In the genomic region with DNA sequence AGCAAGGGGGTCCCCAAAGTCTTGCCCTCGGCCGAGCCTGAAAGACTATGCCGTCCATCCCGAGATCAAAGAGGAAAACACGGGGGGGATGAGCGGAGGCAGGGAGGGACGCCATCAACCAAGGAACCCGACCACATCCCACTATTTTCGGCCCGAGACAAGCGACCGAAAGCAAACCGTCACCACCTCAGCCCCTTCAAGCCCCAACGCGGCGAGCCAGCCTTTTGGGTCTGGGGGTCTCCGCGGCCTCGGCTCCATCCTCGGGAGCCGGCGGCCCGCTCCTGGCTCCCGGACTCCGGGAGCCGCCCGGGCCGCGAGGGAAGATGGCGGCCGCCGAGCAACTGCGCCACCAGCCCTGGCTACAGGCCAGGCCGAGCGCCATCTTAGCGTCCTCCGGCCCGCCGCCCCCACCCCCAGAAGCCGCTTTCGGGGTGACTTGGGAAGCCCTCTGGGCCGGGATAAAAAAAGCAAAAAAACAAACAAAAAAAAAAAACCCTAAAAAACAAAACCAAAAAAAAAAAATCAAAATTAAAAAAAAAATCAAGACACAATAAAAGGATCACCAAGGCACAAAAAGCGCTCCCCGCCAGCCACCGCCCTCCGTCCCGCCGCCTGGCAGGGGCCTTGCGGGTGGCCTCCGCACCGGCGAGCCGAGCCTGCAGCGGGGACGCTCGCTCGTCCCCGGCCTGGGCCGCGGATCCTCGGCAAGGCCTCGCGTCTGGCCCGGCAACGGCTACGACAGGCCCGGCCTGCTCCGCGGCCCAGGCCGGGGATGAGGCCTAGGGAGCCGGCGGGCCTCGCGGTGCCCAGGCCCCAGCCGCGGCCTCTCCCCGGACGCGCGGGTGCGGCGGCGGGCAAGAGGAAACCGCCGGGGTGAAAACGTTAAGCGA, we compare ENCODE assay signal across 7 mouse cellular contexts. TPM values are rescaled to one million over a fixed set of nuclear protein-coding genes. Genes with fewer than 3 reads are reported as not detected.
DNase-seq lines count a peak whose midpoint lies in the region; ATAC-seq and TF ChIP-seq lines count a peak whose summit lies in the region.

No protein-coding gene starts in this region.

- peak overlapping the region; percentile 100 for H3K9ac ChIP-seq in intestine, postnatal 0 days (ENCODE audit: low read depth, low read length)
- H3K9ac ChIP-seq in limb, embryonic 12.5 days (replicated peaks), result peak overlapping the region; percentile 100
- peak overlapping the region; percentile 100 for H3K9ac ChIP-seq in midbrain, embryonic 14.5 days (replicated peaks; ENCODE audit: low read length)

- H3K36me3 ChIP-seq in intestine, postnatal 0 days (ENCODE audit: control insufficient read depth, insufficient read depth), result no peaks in the 10 kb centered on the region
- H3K36me3 ChIP-seq in limb, embryonic 12.5 days, result 0 out of 2 replicates have a peak, but pooled peaks cover 5% of the 10 kb centered on the region
- no peaks in the 10 kb centered on the region for H3K36me3 ChIP-seq in midbrain, embryonic 14.5 days (ENCODE audit: control insufficient read depth, insufficient read depth, low read length)

- peak overlapping the region; percentile 83 for H3K4me3 ChIP-seq in intestine, postnatal 0 days (ENCODE audit: low read depth, low read length)
- H3K4me3 ChIP-seq in limb, embryonic 12.5 days (replicated peaks), result peak overlapping the region; percentile 100
- H3K4me3 ChIP-seq in midbrain, embryonic 14.5 days (replicated peaks; ENCODE audit: low read depth, low read length), result peak overlapping the region; percentile 97

- peak overlapping the region; percentile 70 for H3K4me2 ChIP-seq in intestine, postnatal 0 days (replicated peaks; ENCODE audit: low read depth)
- H3K4me2 ChIP-seq in limb, embryonic 12.5 days, result peak overlapping the region; percentile 76
- peak overlapping the region; percentile 68 for H3K4me2 ChIP-seq in midbrain, embryonic 14.5 days (ENCODE audit: low read length)

- no peak for TF ChIP-seq CTCF in intestine, postnatal 0 days (IDR thresholded peaks at IDR 0.05; ENCODE audit: low read depth)

- peak; percentile 65 for ATAC-seq in intestine, postnatal 0 days
- no peak for ATAC-seq in limb, embryonic 12.5 days (ENCODE audit: insufficient number of reproducible peaks, insufficient read depth, low FRiP score, low TSS enrichment, low read depth)
- ATAC-seq in midbrain, embryonic 14.5 days (ENCODE audit: low FRiP score, low TSS enrichment), result peak; percentile 46; the same call in 1 of the 2 replicates

- H3K4me1 ChIP-seq in intestine, postnatal 0 days (replicated peaks; ENCODE audit: control insufficient read depth, insufficient read depth, low read length), result 0 out of 2 replicates have a peak, but pooled peaks cover 4% of the 10 kb centered on the region
- peaks cover 35% of the 10 kb centered on the region for H3K4me1 ChIP-seq in limb, embryonic 12.5 days (replicated peaks)
- peaks cover 17% of the 10 kb centered on the region for H3K4me1 ChIP-seq in midbrain, embryonic 14.5 days (ENCODE audit: control insufficient read depth, insufficient read depth, low read length)

- H3K9me3 ChIP-seq in intestine, postnatal 0 days (ENCODE audit: control insufficient read depth), result no peaks in the 10 kb centered on the region
- no peaks in the 10 kb centered on the region for H3K9me3 ChIP-seq in limb, embryonic 12.5 days
- H3K9me3 ChIP-seq in midbrain, embryonic 14.5 days (ENCODE audit: control insufficient read depth, low read length), result no peaks in the 10 kb centered on the region

- H3K27me3 ChIP-seq in intestine, postnatal 0 days (replicated peaks; ENCODE audit: control insufficient read depth, insufficient read depth, low read length), result no peaks in the 10 kb centered on the region
- H3K27me3 ChIP-seq in limb, embryonic 12.5 days, result no peaks in the 10 kb centered on the region
- no peaks in the 10 kb centered on the region for H3K27me3 ChIP-seq in midbrain, embryonic 14.5 days (ENCODE audit: control insufficient read depth, insufficient read depth, low read length)

- peak overlapping the region; percentile 100 for H3K27ac ChIP-seq in intestine, postnatal 0 days (ENCODE audit: low read depth, low read length)
- H3K27ac ChIP-seq in limb, embryonic 12.5 days, result peak overlapping the region; percentile 100
- H3K27ac ChIP-seq in midbrain, embryonic 14.5 days (replicated peaks; ENCODE audit: low read depth, low read length), result peak overlapping the region; percentile 100

- under 1% methylated on average over 86 of the region's 87 CpGs for WGBS in intestine, postnatal 0 days
- WGBS in limb, embryonic 12.5 days, result under 1% methylated on average over 87 of the region's 87 CpGs
- under 1% methylated on average over 87 of the region's 87 CpGs for WGBS in midbrain, embryonic 14.5 days

- DNase-seq in adrenal gland, adult 18-20 months (ENCODE audit: low spot score in 2 of 2), result peak; percentile 80 to 84
- peak; percentile 72 for DNase-seq in embryo, embryonic 10.5 days (ENCODE audit: low spot score)
- peak; percentile 83 to 86 for DNase-seq in gastrocnemius, postnatal 4 days (ENCODE audit: low spot score in 2 of 2)
- peak; percentile 91 for DNase-seq in midbrain, embryonic 14.5 days
- peak; percentile 76 for DNase-seq in spleen, adult 12 weeks (ENCODE audit: low spot score)

RNA-seq across cellular contexts. Expression of a gene that starts 1.6 kb away (rescaled TPM):
- total RNA-seq in adrenal gland, adult 18-20 months (2021), result 10 to 100 TPM; 16.7 to 18.2 TPM
- total RNA-seq in gastrocnemius, postnatal 4 days (2021), result 10 to 100 TPM; 17.0 to 17.6 TPM
- polyA plus RNA-seq in intestine, postnatal 0 days (2015; fragmentation: Nextera tagmentation; extraction: Ambion mirVana), result 2.2 and 2.6 TPM in 2 replicates
- polyA plus RNA-seq in limb, embryonic 12.5 days (2016; fragmentation: Nextera tagmentation; extraction: Ambion mirVana), result 4.4 and 4.8 TPM in 2 replicates
- 10.2 and 11.6 TPM in 2 replicates for polyA plus RNA-seq in midbrain, embryonic 14.5 days (2014; fragmentation: Nextera tagmentation; extraction: Ambion mirVana)

RNA-seq across cellular contexts. Expression of a gene that starts 33.8 kb away (rescaled TPM):
- 10 to 100 TPM; 19.6 to 23.9 TPM for total RNA-seq in adrenal gland, adult 18-20 months (2021)
- 10 to 100 TPM; 24.7 to 27.0 TPM for total RNA-seq in gastrocnemius, postnatal 4 days (2021)
- polyA plus RNA-seq in intestine, postnatal 0 days (2015; fragmentation: Nextera tagmentation; extraction: Ambion mirVana), result 40.1 and 40.2 TPM in 2 replicates
- polyA plus RNA-seq in limb, embryonic 12.5 days (2016; fragmentation: Nextera tagmentation; extraction: Ambion mirVana), result 71.7 and 78.7 TPM in 2 replicates
- 62.8 and 67.6 TPM in 2 replicates for polyA plus RNA-seq in midbrain, embryonic 14.5 days (2014; fragmentation: Nextera tagmentation; extraction: Ambion mirVana)

RNA-seq across cellular contexts. Expression of a gene that starts 53.5 kb away (rescaled TPM):
- not detected for total RNA-seq in adrenal gland, adult 18-20 months (2021)
- total RNA-seq in gastrocnemius, postnatal 4 days (2021), result not detected
- not detected in 2 replicates for polyA plus RNA-seq in intestine, postnatal 0 days (2015; fragmentation: Nextera tagmentation; extraction: Ambion mirVana)
- not detected in 2 replicates for polyA plus RNA-seq in limb, embryonic 12.5 days (2016; fragmentation: Nextera tagmentation; extraction: Ambion mirVana)
- polyA plus RNA-seq in midbrain, embryonic 14.5 days (2014; fragmentation: Nextera tagmentation; extraction: Ambion mirVana), result not detected in 2 replicates
